Mouse (Mus musculus) lung, adult 2 months (tissue): ENCODE measurements around the gene Tgm1. TPM values are rescaled to one million over a fixed set of nuclear protein-coding genes. Genes with fewer than 3 reads are reported as not detected.

Source experiments
- DNase-seq: peaks from one replicate; pipeline ENCODE4 v3.0.0; 2022
- H3K4me1 ChIP-seq: fragments of 200-500 bp; 2 replicates; pipeline ENCODE4 v1.6.1; 2011; ENCODE audit warnings: low read length; ENCODE audit not compliant: control insufficient read depth, insufficient read depth
- H3K4me3 ChIP-seq: fragments of 200-500 bp; replicated peaks from 2 replicates; pipeline ENCODE3; 2011; ENCODE audit warnings: low read depth, mild to moderate bottlenecking, control low read depth, low read length; ENCODE audit errors: extremely low read depth
- CTCF ChIP-seq: fragments of 200-500 bp; IDR thresholded peaks from 2 replicates; pipeline ENCODE4 v1.5.1; 2011; ENCODE audit warnings: mild to moderate bottlenecking, low read length, control low read depth; ENCODE audit not compliant: insufficient read depth
- POLR2A ChIP-seq: fragments of 200-500 bp; IDR thresholded peaks from 2 replicates; pipeline ENCODE4 v1.6.1; 2011; ENCODE audit warnings: low read depth, mild to moderate bottlenecking, control low read depth, low read length, borderline replicate concordance; ENCODE audit errors: extremely low read depth
- WGBS: fragments of 180-500 bp; shearing (Covaris S2); methylation state at CpG from one replicate; pipeline ENCODE4 v1.1.7; 2018; 5-methylcytosine and 5-hydroxymethylcytosine counted together
- polyA plus RNA-seq: library from polyadenylated mRNA; depleted of rRNA; stranded (reverse); fragments of >200 nt; gene quantifications from 2 replicates; pipeline ENCODE4 v1.2.3, GENCODE M21; 2012

Tgm1 gene
- polyA plus RNA-seq, 1 experiment = 30.7 TPM

GRCm38 (mm10) chr14:55681160-55682117, 32.3 kb downstream of the Tgm1 start, which contains the start of gene Tinf2:
Gene Tinf2, minus strand, starts transcription at chr14:55681820.
- under 1% methylated on average over 66 of the region's 66 CpGs for WGBS
- Histone ChIP-seq H3K4me3 (peak within 1 kb of the TSS; percentile 80), H3K4me1 (no peaks in the 10 kb centered on the region)
- TF ChIP-seq POLR2A = peak; percentile 39; the same call in 1 of the 2 replicates
- peak; percentile 48 for TF ChIP-seq CTCF
- DNase-seq = peak; percentile 94

GRCm38 (mm10) chr14:55677615-55678014, 36.1 kb downstream of the Tgm1 start:
- no peak for DNase-seq
- no peak overlapping the region for H3K4me3 ChIP-seq
- H3K4me1 ChIP-seq = no peaks in the 10 kb centered on the region
- TF ChIP-seq CTCF = no peak
- TF ChIP-seq POLR2A = no peak
- 76% methylated on average over 4 of the region's 4 CpGs for WGBS

GRCm38 (mm10) chr14:55672741-55673060, 41.0 kb downstream of the Tgm1 start:
- peak overlapping the region; percentile 97 for H3K4me3 ChIP-seq
- TF ChIP-seq POLR2A = no peak
- TF ChIP-seq CTCF = no peak
- DNase-seq = no peak
- H3K4me1 ChIP-seq = peaks cover 4% of the 10 kb centered on the region; the same call in 1 of the 2 replicates
- 61% methylated on average over 7 of the region's 7 CpGs for WGBS

GRCm38 (mm10) chr14:55671833-55672740, 41.6 kb downstream of the Tgm1 start, which contains the start of the genes Gmpr2 and Nedd8:
Gene Gmpr2, plus strand, starts transcription at chr14:55671941.
Gene Nedd8, minus strand, starts transcription at chr14:55672124.
- under 1% methylated on average over 38 of the region's 38 CpGs for WGBS
- Histone ChIP-seq H3K4me3 (peak within 1 kb of the TSS; percentile 97), H3K4me1 (peaks cover 4% of the 10 kb centered on the region; the same call in 1 of the 2 replicates)
- TF ChIP-seq CTCF (no peak), POLR2A (peak; percentile 71; the same call in 1 of the 2 replicates)
- DNase-seq = peak; percentile 96

GRCm38 (mm10) chr14:55671486-55671832, 42.3 kb downstream of the Tgm1 start:
- peak overlapping the region; percentile 97 for H3K4me3 ChIP-seq
- peaks cover 4% of the 10 kb centered on the region; the same call in 1 of the 2 replicates for H3K4me1 ChIP-seq
- WGBS = 0% methylated on average over 12 of the region's 12 CpGs
- TF ChIP-seq CTCF (no peak), POLR2A (no peak)
- DNase-seq = no peak

- TF ChIP-seq CTCF = no peak
- TF ChIP-seq POLR2A = no peak
- no peak for DNase-seq
- no peaks in the 10 kb centered on the region for H3K4me1 ChIP-seq
- H3K4me3 ChIP-seq = peak overlapping the region; percentile 76
- WGBS = 49% methylated on average over 2 of the region's 2 CpGs
Measured at GRCm38 (mm10) chr14:55660636-55661035, 53.1 kb downstream of the Tgm1 start.

- DNase-seq = peak; percentile 73
- TF ChIP-seq CTCF (peak; percentile 38; the same call in 1 of the 2 replicates), POLR2A (no peak)
- WGBS = under 1% methylated on average over 39 of the region's 39 CpGs
- Histone ChIP-seq H3K4me3 (peak within 1 kb of the TSS; percentile 76), H3K4me1 (no peaks in the 10 kb centered on the region)
Measured at GRCm38 (mm10) chr14:55659960-55660573, 53.7 kb downstream of the Tgm1 start, which contains the start of gene Mdp1. Gene Mdp1, minus strand, starts transcription at chr14:55660508.

- no peaks in the 10 kb centered on the region for H3K4me1 ChIP-seq
Measured at GRCm38 (mm10) chr14:55658011-55658410, 55.7 kb downstream of the Tgm1 start.

More at GRCm38 (mm10) chr14:55658011-55658410, 55.7 kb downstream of the Tgm1 start:
- H3K4me3 ChIP-seq = no peak overlapping the region
- DNase-seq = no peak
- no peak for TF ChIP-seq CTCF
- TF ChIP-seq POLR2A = no peak
- 89% methylated on average over 5 of the region's 5 CpGs for WGBS
